ENCODE assay signal across 29 mouse cellular contexts in the genomic region with DNA sequence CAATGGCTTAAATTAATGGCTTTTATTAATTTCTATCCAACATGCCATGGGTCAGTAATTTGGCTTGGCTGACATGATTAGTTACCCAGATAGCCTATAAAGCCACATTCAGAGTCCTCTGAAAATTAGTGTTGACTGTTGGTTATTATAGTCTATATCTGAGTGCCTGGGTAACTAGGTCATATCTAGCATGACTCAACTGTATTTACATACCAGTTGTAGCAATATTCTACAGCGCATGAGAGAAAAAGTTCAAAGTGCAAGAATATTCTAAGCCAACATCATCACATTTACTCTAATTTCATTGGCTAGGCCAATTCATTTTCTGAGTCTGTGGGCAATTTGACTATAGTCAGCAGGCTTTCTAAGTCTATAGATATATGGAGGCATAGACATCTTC.
"Had no signal": no experiment of that assay in that cellular context is flagged by ENCODE, and none has a peak within 500 bp of the region (broad histone marks: within the 10 kb centered on the region; RNA-seq: fewer than 3 reads in every experiment).

No protein-coding gene starts in this region.

- H3K9ac ChIP-seq: embryonic facial prominence, embryonic 12.5 days; embryonic facial prominence, embryonic 13.5 days; embryonic facial prominence, embryonic 15.5 days; forebrain, embryonic 12.5 days; forebrain, embryonic 13.5 days; forebrain, embryonic 15.5 days; forebrain, postnatal 0 days had no signal

- H3K9me3 ChIP-seq: embryonic facial prominence, embryonic 10.5 days; embryonic facial prominence, embryonic 12.5 days; embryonic facial prominence, embryonic 13.5 days; embryonic facial prominence, embryonic 15.5 days; forebrain, embryonic 10.5 days; forebrain, embryonic 12.5 days; forebrain, embryonic 13.5 days; forebrain, embryonic 15.5 days had no signal

- ATAC-seq: forebrain, embryonic 13.5 days; forebrain, embryonic 14.5 days; forebrain, embryonic 15.5 days; forebrain, embryonic 16.5 days; forebrain, postnatal 0 days had no signal

- H3K4me3 ChIP-seq: embryonic facial prominence, embryonic 10.5 days; embryonic facial prominence, embryonic 12.5 days; embryonic facial prominence, embryonic 13.5 days; embryonic facial prominence, embryonic 15.5 days; erythroblast, embryonic 14.5 days; forebrain, embryonic 10.5 days; forebrain, embryonic 12.5 days; forebrain, embryonic 13.5 days; forebrain, embryonic 15.5 days; gastrocnemius, adult 2 months; heart, adult 2 months had no signal

- H3K4me2 ChIP-seq: embryonic facial prominence, embryonic 12.5 days; embryonic facial prominence, embryonic 13.5 days; embryonic facial prominence, embryonic 15.5 days; forebrain, embryonic 12.5 days; forebrain, embryonic 13.5 days; forebrain, embryonic 15.5 days had no signal

- H3K27me3 ChIP-seq: embryonic facial prominence, embryonic 12.5 days; embryonic facial prominence, embryonic 13.5 days; embryonic facial prominence, embryonic 15.5 days; forebrain, embryonic 13.5 days; forebrain, embryonic 15.5 days had no signal

- H3K4me1 ChIP-seq: embryonic facial prominence, embryonic 10.5 days; embryonic facial prominence, embryonic 12.5 days; embryonic facial prominence, embryonic 13.5 days; embryonic facial prominence, embryonic 15.5 days; forebrain, embryonic 10.5 days; forebrain, embryonic 12.5 days; forebrain, embryonic 13.5 days; forebrain, embryonic 15.5 days had no signal

- DNase-seq: cerebellum, adult 2 months; cerebellum, adult 8-10 months; cerebellum, adult 9-10 months; cerebellum, adult 9-11 months; cerebellum, postnatal 10 days; cerebellum, postnatal 14 days; cerebellum, postnatal 25 days; cerebellum, postnatal 36 days; embryo, embryonic 11 days; forebrain, postnatal 0 days; gastrocnemius, adult 2 months; gastrocnemius, postnatal 10 days; gastrocnemius, postnatal 14 days; gastrocnemius, postnatal 25 days; gastrocnemius, postnatal 36 days; heart, adult 11 months; heart, adult 18-20 months; heart, adult 2 months had no signal

- H3K27ac ChIP-seq: embryonic facial prominence, embryonic 10.5 days; embryonic facial prominence, embryonic 12.5 days; embryonic facial prominence, embryonic 13.5 days; embryonic facial prominence, embryonic 15.5 days; forebrain, embryonic 10.5 days; forebrain, embryonic 12.5 days; forebrain, embryonic 13.5 days; forebrain, embryonic 15.5 days; gastrocnemius, adult 2 months; heart, adult 2 months had no signal

- H3K36me3 ChIP-seq: embryonic facial prominence, embryonic 10.5 days; embryonic facial prominence, embryonic 12.5 days; embryonic facial prominence, embryonic 13.5 days; embryonic facial prominence, embryonic 15.5 days; forebrain, embryonic 10.5 days; forebrain, embryonic 12.5 days; forebrain, embryonic 15.5 days had no signal
